Mouse (Mus musculus) cerebellum, adult 2 months (tissue): Measurements from ENCODE around the gene Cpne8. TPM values are rescaled to one million over a fixed set of nuclear protein-coding genes. Genes with fewer than 3 reads are reported as not detected.

ENCODE experiments used
- DNase-seq, 2 experiments: peaks; one replicate each; pipeline ENCODE4 v3.0.0; 2021
- H3K27ac ChIP-seq: fragments of 200-500 bp; 2 replicates; pipeline ENCODE4 v1.5.1; 2012; ENCODE audit warnings: low read length, control low read depth, inconsistent platforms; ENCODE audit not compliant: insufficient read depth
- H3K27me3 ChIP-seq: fragments of 200-500 bp; 2 replicates; pipeline ENCODE4 v1.6.1; 2012; ENCODE audit warnings: inconsistent platforms, mild to moderate bottlenecking, low read length, moderate library complexity; ENCODE audit not compliant: control insufficient read depth, insufficient read depth
- H3K4me1 ChIP-seq: fragments of 200-500 bp; 2 replicates; pipeline ENCODE4 v1.6.1; 2011; ENCODE audit warnings: low read length; ENCODE audit not compliant: control insufficient read depth, insufficient read depth
- H3K4me3 ChIP-seq: fragments of 200-500 bp; replicated peaks from 2 replicates; pipeline ENCODE3; 2011; ENCODE audit warnings: mild to moderate bottlenecking, low read depth, low read length, control low read depth; ENCODE audit not compliant: insufficient read depth
- CTCF ChIP-seq: fragments of 200-500 bp; IDR thresholded peaks from 2 replicates; pipeline ENCODE4 v1.5.1; 2011; ENCODE audit warnings: low read depth, mild to moderate bottlenecking, control low read depth, low read length, moderate library complexity, borderline replicate concordance; ENCODE audit not compliant: insufficient read depth
- POLR2A ChIP-seq: fragments of 200-500 bp; IDR thresholded peaks from 2 replicates; pipeline ENCODE4 v1.6.1; 2011; ENCODE audit warnings: low read length, control low read depth, borderline replicate concordance; ENCODE audit not compliant: insufficient read depth
- WGBS: fragments of 180-500 bp; shearing (Covaris S2); methylation state at CpG from one replicate; pipeline ENCODE4 v1.1.7; 2018; 5-methylcytosine and 5-hydroxymethylcytosine counted together
- polyA plus RNA-seq: library from polyadenylated mRNA; depleted of rRNA; stranded (reverse); fragments of >200 nt; gene quantifications from 2 replicates; pipeline ENCODE4 v1.2.3, GENCODE M21; 2012

Gene Cpne8
- polyA plus RNA-seq, 1 experiment: 22.3 TPM

DNA sequence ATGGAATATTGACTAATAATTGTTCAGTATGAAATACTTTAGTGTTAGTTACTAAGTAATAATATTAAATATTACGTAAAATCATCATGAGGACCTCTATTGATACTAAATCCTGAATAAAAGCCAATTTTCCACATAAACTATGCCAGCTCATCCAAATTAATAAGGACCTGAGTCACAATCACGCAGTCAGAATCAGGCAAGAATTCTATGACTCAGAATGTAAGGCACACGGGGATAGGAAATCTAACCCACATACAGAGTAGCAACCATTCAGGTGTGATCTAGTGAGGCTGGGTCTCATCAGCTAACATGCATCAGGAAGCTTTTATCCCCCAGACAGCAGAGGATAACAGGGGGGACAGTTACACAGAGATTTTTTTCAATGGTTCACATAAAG lies 72.1 kb downstream of the Cpne8 start:
- WGBS: 78% methylated on average over 3 of the region's 3 CpGs
- H3K27me3 ChIP-seq: no peaks in the 10 kb centered on the region

DNA sequence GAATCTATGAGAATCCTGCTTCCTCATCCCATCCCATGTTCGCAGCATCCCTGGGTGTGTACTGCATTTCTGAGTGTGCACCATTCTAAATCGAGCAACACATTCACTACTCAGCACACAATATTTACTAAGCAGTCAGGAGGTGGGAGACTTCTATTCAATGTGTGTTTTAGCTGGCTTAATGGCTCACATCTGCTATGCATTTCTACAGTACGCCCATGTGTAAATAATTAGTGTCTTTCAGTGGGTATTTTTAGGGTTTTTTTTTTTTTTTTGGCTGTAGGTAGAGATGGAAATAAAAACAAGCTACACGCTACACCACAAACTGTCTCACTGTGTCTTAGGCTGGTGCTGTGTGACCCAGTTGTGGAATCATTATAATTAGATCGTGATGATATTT lies 75.6 kb downstream of the Cpne8 start:
- 68% methylated on average over 5 of the region's 5 CpGs for WGBS
- Histone ChIP-seq H3K4me3 (no peak overlapping the region), H3K4me1 (no peaks in the 10 kb centered on the region), H3K27ac (no peak overlapping the region), H3K27me3 (no peaks in the 10 kb centered on the region)
- DNase-seq: no peak
- no peak for TF ChIP-seq POLR2A
- TF ChIP-seq CTCF: no peak

More for the DNA sequence above, 72.1 kb downstream of the Cpne8 start:
- DNase-seq: no peak
- H3K27ac ChIP-seq: no peak overlapping the region
- no peak for TF ChIP-seq POLR2A
- TF ChIP-seq CTCF: no peak
- no peaks in the 10 kb centered on the region for H3K4me1 ChIP-seq
- H3K4me3 ChIP-seq: no peak overlapping the region

DNA sequence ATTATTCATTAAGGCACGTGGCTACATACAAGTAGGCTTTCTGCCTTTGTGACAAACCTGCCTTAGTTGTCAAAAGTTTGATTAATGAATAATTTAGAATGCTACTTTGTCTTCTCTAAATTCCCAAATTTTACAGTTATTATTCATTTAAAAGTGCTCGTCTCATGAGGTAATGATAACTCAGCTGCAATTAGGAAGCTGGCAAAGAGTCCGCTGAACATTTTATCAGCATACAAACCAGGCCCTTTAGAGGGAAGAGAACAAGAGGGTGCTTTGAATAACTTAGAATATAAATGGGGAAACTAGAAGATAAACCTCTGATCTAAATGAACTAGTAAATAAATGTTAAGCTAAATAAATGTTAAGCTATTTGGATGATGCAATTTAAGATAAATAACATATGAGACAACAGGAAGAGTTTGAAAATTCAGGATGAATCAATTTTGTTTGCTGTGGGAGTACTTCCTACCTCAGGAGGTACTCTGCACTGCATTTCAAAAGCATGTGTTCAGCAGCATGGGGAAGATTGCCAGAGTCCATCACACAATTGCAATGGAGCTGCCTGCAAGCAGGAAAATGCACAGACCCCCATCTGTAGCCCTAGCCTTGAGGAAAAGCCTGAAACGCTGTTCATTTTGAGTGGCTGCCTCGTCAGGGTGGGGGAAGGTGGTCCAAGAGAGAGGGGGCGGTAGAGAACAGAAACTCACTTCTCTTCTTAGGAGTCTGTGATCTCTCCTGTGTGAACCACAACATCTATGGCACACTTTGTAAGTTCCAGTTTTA lies 81.3 kb downstream of the Cpne8 start:
- no peaks in the 10 kb centered on the region for H3K4me1 ChIP-seq
- H3K27ac ChIP-seq: no peak overlapping the region
- H3K27me3 ChIP-seq: no peaks in the 10 kb centered on the region
- 56% methylated on average over 6 of the region's 6 CpGs for whole genome bisulfite sequencing
- no peak for TF ChIP-seq POLR2A
- TF ChIP-seq CTCF: no peak
- H3K4me3 ChIP-seq: no peak overlapping the region
- DNase-seq: no peak

DNA sequence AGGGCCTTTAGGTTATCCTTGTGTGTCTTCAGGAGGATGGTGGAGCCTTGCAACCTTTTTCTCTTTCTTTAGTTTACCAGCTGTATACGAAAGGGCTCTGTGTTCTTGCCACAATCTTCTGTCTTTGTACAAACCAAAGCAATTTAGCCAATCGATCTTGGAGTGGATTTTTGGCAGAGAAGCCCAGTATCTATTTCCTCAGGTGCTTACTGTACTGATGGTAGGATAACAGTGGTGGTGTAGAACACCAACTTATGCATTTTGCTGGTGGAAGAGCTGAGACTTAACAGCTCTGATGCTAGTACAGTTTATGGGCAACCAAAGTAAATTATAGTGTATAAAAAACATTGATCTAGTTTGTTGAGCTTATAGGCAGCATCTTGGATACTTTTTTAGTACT lies 83.6 kb downstream of the Cpne8 start:
- WGBS: 87% methylated on average over 2 of the region's 2 CpGs

DNA sequence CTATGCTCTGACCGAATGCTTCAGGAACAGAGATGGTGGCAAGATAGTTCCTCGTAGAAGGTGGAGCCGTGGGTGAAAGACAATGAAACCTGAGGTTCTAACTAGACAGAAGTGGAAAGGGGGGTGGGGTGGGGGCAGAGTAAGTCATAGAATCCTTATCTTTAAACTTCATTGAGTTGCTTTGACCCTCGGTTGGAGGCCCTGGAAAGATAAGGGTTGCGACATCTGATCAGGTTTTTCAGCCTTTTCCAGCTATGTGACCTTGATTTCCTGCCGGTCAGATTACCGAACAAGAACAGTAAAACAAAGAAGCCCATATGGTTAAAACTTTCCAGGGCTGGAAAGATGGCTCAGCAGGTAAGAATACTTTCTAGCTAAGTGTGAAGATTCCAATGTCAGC lies 89.6 kb downstream of the Cpne8 start:
- no peaks in the 10 kb centered on the region for H3K4me1 ChIP-seq
- TF ChIP-seq POLR2A (no peak), CTCF (no peak)
- H3K27me3 ChIP-seq: no peaks in the 10 kb centered on the region
- no peak for DNase-seq
- no peak overlapping the region for H3K27ac ChIP-seq
- no peak overlapping the region for H3K4me3 ChIP-seq
- WGBS: 91% methylated on average over 7 of the region's 7 CpGs

More for the DNA sequence above, 83.6 kb downstream of the Cpne8 start:
- H3K27me3 ChIP-seq: no peaks in the 10 kb centered on the region
- no peak overlapping the region for H3K27ac ChIP-seq
- DNase-seq: no peak
- no peak overlapping the region for H3K4me3 ChIP-seq
- H3K4me1 ChIP-seq: no peaks in the 10 kb centered on the region
- TF ChIP-seq CTCF (no peak), POLR2A (no peak)

DNA sequence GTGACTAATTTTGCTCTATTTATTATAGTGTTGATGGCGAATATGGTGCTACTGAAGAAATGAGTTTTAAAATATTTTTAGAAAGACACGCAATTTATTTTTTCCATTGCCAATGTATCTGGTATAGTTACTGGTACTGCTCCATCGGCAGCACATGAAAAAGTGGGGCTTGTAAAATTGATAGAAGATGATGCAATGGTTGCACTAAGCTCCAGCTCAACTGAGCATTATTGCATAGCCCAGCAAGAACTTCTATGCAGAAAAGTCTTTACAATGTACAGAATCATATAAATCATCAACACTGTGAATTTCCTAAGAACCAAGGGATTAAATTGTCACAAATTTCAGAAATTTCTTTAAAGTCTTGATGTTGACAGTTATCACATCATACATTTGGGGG lies 101.8 kb downstream of the Cpne8 start:
- Histone ChIP-seq H3K4me1 (no peaks in the 10 kb centered on the region), H3K4me3 (no peak overlapping the region), H3K27me3 (no peaks in the 10 kb centered on the region), H3K27ac (no peak overlapping the region)
- WGBS: 98% methylated on average over 3 of the region's 3 CpGs
- no peak for DNase-seq
- no peak for TF ChIP-seq POLR2A
- TF ChIP-seq CTCF: no peak

DNA sequence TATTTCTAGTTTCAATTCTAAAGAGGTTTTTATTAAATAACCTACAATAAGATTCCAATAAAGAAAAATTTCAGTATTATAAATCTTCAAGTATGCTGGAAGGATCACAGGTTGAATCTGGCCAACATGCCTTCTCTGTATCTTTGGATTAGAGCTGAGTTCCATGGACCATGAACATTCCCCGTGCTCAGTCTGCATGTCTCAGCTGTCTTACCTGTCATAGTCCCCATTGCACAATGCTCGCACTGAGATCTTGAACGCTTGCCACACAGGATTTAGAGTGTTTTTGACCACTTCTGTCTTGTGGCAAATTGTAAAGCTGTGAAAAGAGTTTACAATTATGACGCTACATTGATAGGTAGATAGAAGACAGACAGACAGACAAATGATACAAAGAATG lies 110.0 kb downstream of the Cpne8 start:
- no peak for DNase-seq
- TF ChIP-seq CTCF: no peak
- TF ChIP-seq POLR2A: no peak
- WGBS: 67% methylated on average over 4 of the region's 4 CpGs
- Histone ChIP-seq H3K27ac (no peak overlapping the region), H3K27me3 (no peaks in the 10 kb centered on the region), H3K4me1 (no peaks in the 10 kb centered on the region), H3K4me3 (no peak overlapping the region)

DNA sequence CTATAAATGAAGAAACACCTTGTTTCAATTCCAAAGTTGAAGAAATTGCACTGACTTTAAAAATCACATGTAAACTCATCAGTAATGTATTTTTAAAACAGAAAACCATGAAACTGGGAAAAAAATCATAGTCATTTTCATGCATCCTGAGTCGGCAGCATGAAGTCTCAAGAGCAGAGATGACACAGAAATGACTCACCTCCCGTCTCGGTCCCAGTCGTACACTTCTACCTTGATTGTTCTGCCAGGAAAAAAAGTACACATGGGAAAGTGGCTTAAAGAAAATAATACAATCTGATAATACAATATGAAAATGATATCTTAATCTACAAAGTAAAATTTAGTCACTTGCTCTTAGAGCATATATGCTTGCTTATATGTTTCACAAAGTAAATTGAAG lies 111.2 kb downstream of the Cpne8 start:
- Histone ChIP-seq H3K27me3 (no peaks in the 10 kb centered on the region), H3K4me1 (no peaks in the 10 kb centered on the region), H3K4me3 (no peak overlapping the region), H3K27ac (no peak overlapping the region)
- no peak for DNase-seq
- TF ChIP-seq CTCF: no peak
- TF ChIP-seq POLR2A: no peak
- 92% methylated on average over 4 of the region's 4 CpGs for WGBS
